Comparison of ENCODE assay signal across 8 mouse cellular contexts in genomic region chr8:123950077-123950802, GRCm38 (mm10). TPM values are rescaled to one million over a fixed set of nuclear protein-coding genes. Genes with fewer than 3 reads are reported as not detected.
A peak's percentile ranks its signal among the peaks of the same experiment; 100 is the strongest.
DNase-seq lines count a peak whose midpoint lies in the region; ATAC-seq and TF ChIP-seq lines count a peak whose summit lies in the region.

No protein-coding gene starts in this region.

- no peaks in the 10 kb centered on the region for H3K9me3 ChIP-seq in intestine, postnatal 0 days (ENCODE audit: control insufficient read depth)
- no peaks in the 10 kb centered on the region for H3K9me3 ChIP-seq in limb, embryonic 15.5 days
- H3K9me3 ChIP-seq in midbrain, embryonic 16.5 days (replicated peaks; ENCODE audit: control insufficient read depth, low read length, poor library complexity, severe bottlenecking) = no peaks in the 10 kb centered on the region

- ATAC-seq in common myeloid progenitor, adult 5-6 weeks (replicated peaks; ENCODE audit: low read depth, poor library complexity, severe bottlenecking) = peak; percentile 45
- no peak; the same call in 1 of the 2 replicates for ATAC-seq in intestine, postnatal 0 days
- no peak for ATAC-seq in limb, embryonic 15.5 days (ENCODE audit: insufficient number of reproducible peaks, low FRiP score, low TSS enrichment, low read depth)
- ATAC-seq in midbrain, embryonic 16.5 days = peak; percentile 23; the same call in 1 of the 2 replicates

- H3K4me1 ChIP-seq in intestine, postnatal 0 days (replicated peaks; ENCODE audit: control insufficient read depth, insufficient read depth, low read length) = peaks cover 6% of the 10 kb centered on the region
- H3K4me1 ChIP-seq in limb, embryonic 15.5 days = peaks cover 15% of the 10 kb centered on the region
- peaks cover 14% of the 10 kb centered on the region for H3K4me1 ChIP-seq in midbrain, embryonic 16.5 days (ENCODE audit: control insufficient read depth, insufficient read depth, low read length)

- peak overlapping the region; percentile 90 for H3K27ac ChIP-seq in intestine, postnatal 0 days (ENCODE audit: low read depth, low read length)
- H3K27ac ChIP-seq in limb, embryonic 15.5 days = peak overlapping the region; percentile 91
- H3K27ac ChIP-seq in midbrain, embryonic 16.5 days (ENCODE audit: low read length) = no peak overlapping the region

- WGBS in intestine, postnatal 0 days = 32% methylated on average over 10 of the region's 10 CpGs
- WGBS in limb, embryonic 15.5 days = 34% methylated on average over 10 of the region's 10 CpGs
- WGBS in midbrain, embryonic 16.5 days = 32% methylated on average over 10 of the region's 10 CpGs

- peak overlapping the region; percentile 97 for H3K4me2 ChIP-seq in intestine, postnatal 0 days (replicated peaks; ENCODE audit: low read depth)
- H3K4me2 ChIP-seq in limb, embryonic 15.5 days = peak overlapping the region; percentile 96
- H3K4me2 ChIP-seq in midbrain, embryonic 16.5 days (ENCODE audit: low read length) = peak overlapping the region; percentile 88

- DNase-seq in urinary bladder, postnatal 14 days (ENCODE audit: low spot score) = peak; percentile 58
- DNase-seq in urinary bladder, postnatal 10 days (ENCODE audit: low spot score) = no peak
- peak; percentile 12 to 19 for DNase-seq in gastrocnemius, adult 8-10 months (ENCODE audit: low spot score in 2 of 2)
- peak; percentile 90 for DNase-seq in splenic B cell, adult 2 months (ENCODE audit: low read depth, low spot score)

- peak overlapping the region; percentile 81 for H3K9ac ChIP-seq in intestine, postnatal 0 days (ENCODE audit: low read depth, low read length)
- H3K9ac ChIP-seq in limb, embryonic 15.5 days = peak overlapping the region; percentile 67; the same call in 1 of the 2 replicates
- H3K9ac ChIP-seq in midbrain, embryonic 16.5 days (ENCODE audit: low read depth, low read length) = peak overlapping the region; percentile 83; the same call in 1 of the 2 replicates

- TF ChIP-seq CTCF in intestine, postnatal 0 days (IDR thresholded peaks at IDR 0.05; ENCODE audit: low read depth) = peak; percentile 79

- H3K27me3 ChIP-seq in intestine, postnatal 0 days (replicated peaks; ENCODE audit: control insufficient read depth, insufficient read depth, low read length) = no peaks in the 10 kb centered on the region
- no peaks in the 10 kb centered on the region for H3K27me3 ChIP-seq in limb, embryonic 15.5 days
- H3K27me3 ChIP-seq in midbrain, embryonic 16.5 days (ENCODE audit: control insufficient read depth, insufficient read depth, low read depth, low read length) = no peaks in the 10 kb centered on the region
- no peaks in the 10 kb centered on the region for H3K27me3 ChIP-seq in splenic B cell, adult 2 months (ENCODE audit: control insufficient read depth, insufficient read depth, low read length, poor library complexity, severe bottlenecking)

- peak overlapping the region; percentile 100 for H3K4me3 ChIP-seq in intestine, postnatal 0 days (ENCODE audit: low read depth, low read length)
- H3K4me3 ChIP-seq in limb, embryonic 15.5 days = peak overlapping the region; percentile 99
- H3K4me3 ChIP-seq in midbrain, embryonic 16.5 days (ENCODE audit: low read depth, low read length) = peak overlapping the region; percentile 74

- peaks cover 19% of the 10 kb centered on the region for H3K36me3 ChIP-seq in intestine, postnatal 0 days (ENCODE audit: control insufficient read depth, insufficient read depth)
- H3K36me3 ChIP-seq in limb, embryonic 15.5 days = peaks cover 39% of the 10 kb centered on the region
- peaks cover 4% of the 10 kb centered on the region for H3K36me3 ChIP-seq in midbrain, embryonic 16.5 days (ENCODE audit: control insufficient read depth, insufficient read depth, low read length)
- H3K36me3 ChIP-seq in splenic B cell, adult 2 months (ENCODE audit: control insufficient read depth, insufficient read depth, low read length, poor library complexity, severe bottlenecking) = no peaks in the 10 kb centered on the region; the same call in 1 of the 2 replicates

RNA-seq across cellular contexts. Expression of gene Nup133, which starts 1.2 kb away (rescaled TPM):
- total RNA-seq in common myeloid progenitor, adult 5-6 weeks (2017) = 29.4 and 36.8 TPM in 2 replicates
- 10 to 100 TPM in 2 of 4 experiments, 1 to 10 TPM in 2; 8.2 to 13.3 (median 11.2) TPM for total RNA-seq in gastrocnemius, adult 8-10 months (2022)
- polyA plus RNA-seq in intestine, postnatal 0 days (2015; fragmentation: Nextera tagmentation; extraction: Ambion mirVana) = 7.7 and 8.5 TPM in 2 replicates
- 25.5 and 27.0 TPM in 2 replicates for polyA plus RNA-seq in limb, embryonic 15.5 days (2015; fragmentation: Nextera tagmentation; extraction: Ambion mirVana)
- 21.8 and 21.9 TPM in 2 replicates for polyA plus RNA-seq in midbrain, embryonic 16.5 days (2015; fragmentation: Nextera tagmentation; extraction: Ambion mirVana)

RNA-seq across cellular contexts. Expression of gene Abcb10, which starts 32.7 kb away (rescaled TPM):
- total RNA-seq in common myeloid progenitor, adult 5-6 weeks (2017) = 20.2 and 21.1 TPM in 2 replicates
- 10 to 100 TPM; 17.4 to 19.4 (median 18.9) TPM for total RNA-seq in gastrocnemius, adult 8-10 months (2022)
- 10.7 and 11.9 TPM in 2 replicates for polyA plus RNA-seq in intestine, postnatal 0 days (2015; fragmentation: Nextera tagmentation; extraction: Ambion mirVana)
- 14.2 and 17.7 TPM in 2 replicates for polyA plus RNA-seq in limb, embryonic 15.5 days (2015; fragmentation: Nextera tagmentation; extraction: Ambion mirVana)
- 14.3 and 14.8 TPM in 2 replicates for polyA plus RNA-seq in midbrain, embryonic 16.5 days (2015; fragmentation: Nextera tagmentation; extraction: Ambion mirVana)

RNA-seq across cellular contexts. Expression of gene Acta1, which starts 55.7 kb away (rescaled TPM):
- not detected in 2 replicates for total RNA-seq in common myeloid progenitor, adult 5-6 weeks (2017)
- over 10,000 TPM; 41,837 to 48,547 (median 43,671) TPM for total RNA-seq in gastrocnemius, adult 8-10 months (2022)
- 2.7 and 7.6 TPM in 2 replicates for polyA plus RNA-seq in intestine, postnatal 0 days (2015; fragmentation: Nextera tagmentation; extraction: Ambion mirVana)
- 949 and 3,391 TPM in 2 replicates for polyA plus RNA-seq in limb, embryonic 15.5 days (2015; fragmentation: Nextera tagmentation; extraction: Ambion mirVana)
- 8.9 and 10.4 TPM in 2 replicates for polyA plus RNA-seq in midbrain, embryonic 16.5 days (2015; fragmentation: Nextera tagmentation; extraction: Ambion mirVana)

Comparison
In these comparisons a context has a peak if more than half of its experiments do, and no peak if none do; other contexts are left out.
1. ATAC-seq: peak in common myeloid progenitor, adult 5-6 weeks (single experiment) and midbrain, embryonic 16.5 days (single experiment); none in intestine, postnatal 0 days (single experiment) and limb, embryonic 15.5 days (single experiment).
2. RNA of gene Acta1, which starts 55.7 kb away (polyA plus RNA-seq): 949 to 3,391 TPM in limb, embryonic 15.5 days; 8.9 to 10.4 TPM in midbrain, embryonic 16.5 days and 2.7 to 7.6 TPM in intestine, postnatal 0 days; every median in the first group is over 10 times any median in the second.
3. Peak in every context shown above with its lines, with median percentiles within 50 percentile points of each other: H3K4me2 ChIP-seq, H3K4me3 ChIP-seq and H3K9ac ChIP-seq.